ENCODE assay signal across 1 mouse cellular context in the genomic region with DNA sequence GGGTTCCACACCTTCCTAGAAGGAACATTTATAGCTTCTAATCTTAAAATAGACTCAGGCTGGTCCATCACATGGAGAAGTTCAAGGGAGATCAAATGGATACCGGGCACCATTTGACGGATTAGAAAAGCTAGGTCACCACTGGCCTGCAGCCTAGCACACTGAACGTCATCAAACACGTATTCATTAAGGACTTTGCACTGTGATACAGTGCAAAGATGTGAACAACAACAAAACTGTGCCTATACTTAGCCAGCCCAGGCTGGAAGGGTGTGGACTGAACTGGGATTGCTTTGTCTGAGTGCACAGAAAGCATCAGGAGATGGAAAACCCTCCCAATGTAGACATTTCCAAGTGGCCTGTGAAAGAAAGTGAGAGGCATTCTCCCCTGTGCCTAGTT.
TF ChIP-seq lines count a peak whose summit lies in the region.

No protein-coding gene starts in this region.

TF ChIP-seq in CH12.LX, 34 proteins besides CTCF, POLR2A, EP300 and RAD21 (continued from another document):
- no peak for TF ChIP-seq SMC3 (IDR thresholded peaks at IDR 0.05; ENCODE audit: low read depth, low read length)
- TF ChIP-seq MAX (IDR thresholded peaks at IDR 0.05; ENCODE audit: low read length): no peak
- no peak for TF ChIP-seq JUND (conservative IDR thresholded peaks at IDR 0.05; ENCODE audit: low read depth, low read length)
- no peak for TF ChIP-seq USF2 (conservative IDR thresholded peaks at IDR 0.05; ENCODE audit: low read depth, low read length)
- no peak for TF ChIP-seq E2F4 (IDR thresholded peaks at IDR 0.05; ENCODE audit: insufficient replicate concordance, low read depth, low read length)
